Mouse (Mus musculus) MEL (cell line): ENCODE measurements around the gene Ptpn9. TPM values are rescaled to one million over a fixed set of nuclear protein-coding genes. Genes with fewer than 3 reads are reported as not detected.

Experiments used
- DNase-seq: peaks from one replicate; pipeline ENCODE4 v3.0.0; 2011; ENCODE audit warnings: low read depth, low spot score
- H3K27ac ChIP-seq: 2 replicates; pipeline ENCODE4 v1.5.1; 2012; ENCODE audit warnings: low read depth, mild to moderate bottlenecking, control low read depth, low read length, moderate library complexity; ENCODE audit not compliant: control insufficient read depth
- H3K27me3 ChIP-seq, 2 experiments: fragments of 150-350 bp in 1 of 2; sonication (generic) in 1 of 2; 2 replicates each; pipeline ENCODE4 v1.6.1; 2012; ENCODE audit warnings: low read length in 2 of 2, mild to moderate bottlenecking in 2 of 2, improper control_type of control experiment in 1 of 2, moderate library complexity in 1 of 2; ENCODE audit not compliant: insufficient read depth in 2 of 2, control insufficient read depth in 1 of 2
- H3K36me3 ChIP-seq, 2 experiments: 2 replicates each; pipeline ENCODE4 v1.6.1; 2012 to 2014; ENCODE audit warnings: low read length in 2 of 2, improper control_type of control experiment in 1 of 2, inconsistent platforms in 1 of 2, mild to moderate bottlenecking in 1 of 2; ENCODE audit not compliant: insufficient read depth in 2 of 2, control insufficient read depth in 1 of 2
- H3K4me1 ChIP-seq, 2 experiments: fragments of 150-350 bp in 1 of 2; sonication (generic) in 1 of 2; 2 replicates each; pipeline ENCODE4 v1.6.1; 2012; ENCODE audit warnings: low read length in 2 of 2, improper control_type of control experiment in 1 of 2, mild to moderate bottlenecking in 1 of 2; ENCODE audit not compliant: insufficient read depth in 2 of 2, control insufficient read depth in 1 of 2
- H3K4me3 ChIP-seq, 2 experiments: fragments of 150-350 bp in 1 of 2; sonication (generic) in 1 of 2; 2 replicates each; pipeline ENCODE4 v1.5.1; 2012; ENCODE audit warnings: low read depth in 2 of 2, low read length in 2 of 2, mild to moderate bottlenecking in 2 of 2, moderate library complexity in 2 of 2, control low read depth in 1 of 2, improper control_type of control experiment in 1 of 2; ENCODE audit not compliant: control insufficient read depth in 1 of 2, insufficient read depth in 1 of 2
- H3K79me2 ChIP-seq: 2 replicates; pipeline ENCODE4 v1.6.1; 2012; ENCODE audit warnings: mild to moderate bottlenecking, low read length, moderate library complexity; ENCODE audit not compliant: control insufficient read depth, poor library complexity, insufficient read depth
- H3K9ac ChIP-seq: 2 replicates; pipeline ENCODE4 v1.6.1; 2012; ENCODE audit warnings: low read depth, mild to moderate bottlenecking, control low read depth, low read length, moderate library complexity; ENCODE audit not compliant: control insufficient read depth, poor library complexity, severe bottlenecking
- H3K9me3 ChIP-seq: fragments of 150-350 bp; sonication (generic); replicated peaks from 2 replicates; pipeline ENCODE4 v1.6.1; 2012; ENCODE audit warnings: mild to moderate bottlenecking, low read length, improper control_type of control experiment, moderate library complexity; ENCODE audit not compliant: insufficient read depth
- BHLHE40 ChIP-seq: IDR thresholded peaks from 2 replicates; pipeline ENCODE4 v1.6.1; 2012; ENCODE audit warnings: low read depth, mild to moderate bottlenecking, inconsistent platforms, low read length, improper control_type of control experiment, borderline replicate concordance
- CHD1 ChIP-seq: IDR thresholded peaks from 2 replicates; pipeline ENCODE4 v1.6.1; 2012; ENCODE audit warnings: low read depth, mild to moderate bottlenecking, inconsistent platforms, low read length, improper control_type of control experiment
- CHD2 ChIP-seq: IDR thresholded peaks from 2 replicates; pipeline ENCODE4 v1.6.1; 2011; ENCODE audit warnings: low read length, improper control_type of control experiment
- CTCF ChIP-seq, 3 experiments: IDR thresholded peaks in 2 of 3; conservative IDR thresholded peaks in 1 of 3; 2 replicates each; pipeline ENCODE4 v1.5.1; 2011 to 2012; ENCODE audit warnings: low read length in 3 of 3, low read depth in 2 of 3, mild to moderate bottlenecking in 2 of 3, improper control_type of control experiment in 1 of 3, inconsistent platforms in 1 of 3, mixed read lengths in 1 of 3, moderate library complexity in 1 of 3; ENCODE audit not compliant: control insufficient read depth in 1 of 3, insufficient read depth in 1 of 3, poor library complexity in 1 of 3, severe bottlenecking in 1 of 3
- E2F4 ChIP-seq: IDR thresholded peaks from 2 replicates; pipeline ENCODE4 v1.6.1; 2011; ENCODE audit warnings: low read depth, low read length, improper control_type of control experiment, borderline replicate concordance
- ELF1 ChIP-seq: IDR thresholded peaks from 2 replicates; pipeline ENCODE4 v1.6.1; 2014; ENCODE audit warnings: low read depth, mild to moderate bottlenecking, inconsistent platforms, low read length, improper control_type of control experiment, moderate library complexity
- EP300 ChIP-seq, 2 experiments: IDR thresholded peaks; 2 replicates each; pipeline ENCODE4 v1.6.1; 2011; ENCODE audit warnings: improper control_type of control experiment in 2 of 2, low read length in 2 of 2, low read depth in 1 of 2, mild to moderate bottlenecking in 1 of 2
- ETS1 ChIP-seq: IDR thresholded peaks from 2 replicates; pipeline ENCODE4 v1.6.1; 2012; ENCODE audit warnings: low read depth, mild to moderate bottlenecking, inconsistent platforms, low read length, improper control_type of control experiment, moderate library complexity
- GABPA ChIP-seq: IDR thresholded peaks from 2 replicates; pipeline ENCODE4 v1.6.1; 2012; ENCODE audit warnings: low read depth, mild to moderate bottlenecking, inconsistent platforms, low read length, improper control_type of control experiment, moderate library complexity
- GATA1 ChIP-seq: IDR thresholded peaks from 2 replicates; pipeline ENCODE4 v1.6.1; 2011; ENCODE audit warnings: low read depth, low read length, improper control_type of control experiment
- JUND ChIP-seq: IDR thresholded peaks from 2 replicates; pipeline ENCODE4 v1.6.1; 2011; ENCODE audit warnings: low read depth, mild to moderate bottlenecking, improper control_type of control experiment, low read length
- MAFK ChIP-seq: IDR thresholded peaks from 2 replicates; pipeline ENCODE4 v1.6.1; 2011; ENCODE audit warnings: low read depth, mild to moderate bottlenecking, low read length, improper control_type of control experiment, borderline replicate concordance
- MAX ChIP-seq: IDR thresholded peaks from 2 replicates; pipeline ENCODE4 v1.6.1; 2011; ENCODE audit warnings: low read length, improper control_type of control experiment
- MAZ ChIP-seq: IDR thresholded peaks from 2 replicates; pipeline ENCODE4 v1.6.1; 2012; ENCODE audit warnings: low read depth, mild to moderate bottlenecking, inconsistent platforms, low read length, improper control_type of control experiment
- MEF2A ChIP-seq: IDR thresholded peaks from 2 replicates; pipeline ENCODE4 v1.6.1; 2014; ENCODE audit warnings: low read depth, mild to moderate bottlenecking, inconsistent platforms, low read length, improper control_type of control experiment; ENCODE audit not compliant: poor library complexity, insufficient replicate concordance, severe bottlenecking; ENCODE audit errors: extremely low read depth
- MXI1 ChIP-seq: IDR thresholded peaks from 2 replicates; pipeline ENCODE4 v1.6.1; 2011; ENCODE audit warnings: mild to moderate bottlenecking, low read depth, low read length, improper control_type of control experiment
- MYB ChIP-seq: IDR thresholded peaks from 2 replicates; pipeline ENCODE4 v1.6.1; 2011; ENCODE audit warnings: mild to moderate bottlenecking, low read depth, low read length, improper control_type of control experiment
- MYC ChIP-seq: IDR thresholded peaks from 2 replicates; pipeline ENCODE4 v1.6.1; 2011; ENCODE audit warnings: low read depth, mild to moderate bottlenecking, low read length, improper control_type of control experiment, moderate library complexity
- NELFE ChIP-seq: IDR thresholded peaks from 2 replicates; pipeline ENCODE4 v1.6.1; 2011; ENCODE audit warnings: low read depth, low read length, improper control_type of control experiment
- POLR2A ChIP-seq, 2 experiments: IDR thresholded peaks; 2 replicates each; pipeline ENCODE4 v1.6.1; 2011 to 2012; ENCODE audit warnings: low read length in 2 of 2, mild to moderate bottlenecking in 2 of 2, control low read depth in 1 of 2, improper control_type of control experiment in 1 of 2, low read depth in 1 of 2, moderate library complexity in 1 of 2; ENCODE audit not compliant: control insufficient read depth in 1 of 2, insufficient read depth in 1 of 2, poor library complexity in 1 of 2
- POLR2AphosphoS2 ChIP-seq: IDR thresholded peaks from 2 replicates; pipeline ENCODE4 v1.6.1; 2011; ENCODE audit warnings: low read length, improper control_type of control experiment
- POLR2AphosphoS5 ChIP-seq: IDR thresholded peaks from 2 replicates; pipeline ENCODE4 v1.6.1; 2012; ENCODE audit warnings: low read depth, borderline replicate concordance, mild to moderate bottlenecking, inconsistent platforms, low read length, moderate library complexity, mixed read lengths
- RAD21 ChIP-seq: IDR thresholded peaks from 2 replicates; pipeline ENCODE4 v1.6.1; 2011; ENCODE audit warnings: mild to moderate bottlenecking, low read depth, low read length, improper control_type of control experiment
- RCOR1 ChIP-seq: IDR thresholded peaks from 2 replicates; pipeline ENCODE4 v1.6.1; 2012; ENCODE audit warnings: low read depth, mild to moderate bottlenecking, inconsistent platforms, low read length, improper control_type of control experiment
- TAL1 ChIP-seq: IDR thresholded peaks from 2 replicates; pipeline ENCODE4 v1.6.1; 2012; ENCODE audit warnings: mild to moderate bottlenecking, inconsistent platforms, low read length, moderate library complexity, mixed read lengths
- TBP ChIP-seq: IDR thresholded peaks from 2 replicates; pipeline ENCODE4 v1.8.0; 2011; ENCODE audit warnings: low read depth, low read length, improper control_type of control experiment
- UBTF ChIP-seq: IDR thresholded peaks from 2 replicates; pipeline ENCODE4 v1.6.1; 2012; ENCODE audit warnings: low read depth, mild to moderate bottlenecking, inconsistent platforms, low read length, improper control_type of control experiment, moderate library complexity, borderline replicate concordance; ENCODE audit not compliant: insufficient read depth
- USF1 ChIP-seq: IDR thresholded peaks from 2 replicates; pipeline ENCODE4 v1.6.1; 2014; ENCODE audit warnings: low read depth, mild to moderate bottlenecking, inconsistent platforms, low read length, improper control_type of control experiment, moderate library complexity
- USF2 ChIP-seq, 2 experiments: IDR thresholded peaks; 2 replicates each; pipeline ENCODE4 v1.6.1; 2011 to 2012; ENCODE audit warnings: improper control_type of control experiment in 2 of 2, low read length in 2 of 2, borderline replicate concordance in 1 of 2, inconsistent platforms in 1 of 2, low read depth in 1 of 2, mild to moderate bottlenecking in 1 of 2; ENCODE audit not compliant: insufficient read depth in 1 of 2
- ZC3H11A ChIP-seq: IDR thresholded peaks from 2 replicates; pipeline ENCODE4 v1.6.1; 2012; ENCODE audit warnings: low read depth, mild to moderate bottlenecking, inconsistent platforms, low read length, improper control_type of control experiment
- ZKSCAN1 ChIP-seq: IDR thresholded peaks from 2 replicates; pipeline ENCODE4 v1.6.1; 2012; ENCODE audit warnings: low read depth, mild to moderate bottlenecking, inconsistent platforms, low read length, improper control_type of control experiment, moderate library complexity
- ZMIZ1 ChIP-seq: IDR thresholded peaks from 2 replicates; pipeline ENCODE4 v1.6.1; 2012; ENCODE audit warnings: low read depth, mild to moderate bottlenecking, inconsistent platforms, low read length, improper control_type of control experiment, moderate library complexity
- ZNF384 ChIP-seq: IDR thresholded peaks from 2 replicates; pipeline ENCODE4 v1.6.1; 2012; ENCODE audit warnings: low read depth, mild to moderate bottlenecking, inconsistent platforms, low read length, improper control_type of control experiment
- polyA plus RNA-seq, 2 experiments: library from polyadenylated mRNA; stranded (reverse) in 1 of 2; unstranded in 1 of 2; fragments of >175 nt in 1 of 2; fragments of >200 nt in 1 of 2; gene quantifications; 2 replicates each; pipeline versions ENCODE4 v1.2.1 to v1.2.4; 2012; ENCODE audit warnings: low replicate concordance in 2 of 2, low read depth in 1 of 2; ENCODE audit not compliant: insufficient read length in 2 of 2, insufficient read depth in 1 of 2, missing spikeins in 1 of 2
- total RNA-seq: library from RNA; depleted of rRNA; stranded (reverse); fragments of 300-350 nt; gene quantifications from 2 replicates; pipeline ENCODE4 v1.2.3, GENCODE M21; 2012; rRNA removed

Gene Ptpn9
- 10.6 and 12.0 TPM in 2 replicates for total RNA-seq
- 10 to 100 TPM in 1 of 2 experiments, not detected in 1; 24.3 TPM for polyA plus RNA-seq

- H3K9ac ChIP-seq: peak within 1 kb of the TSS; percentile 87
- peak within 1 kb of the TSS; percentile 81 to 99 for H3K4me3 ChIP-seq
- H3K79me2 ChIP-seq: peaks cover 18% of the 10 kb centered on the region
- H3K9me3 ChIP-seq: no peaks in the 10 kb centered on the region
- peak; percentile 76 for DNase-seq
- peak within 1 kb of the TSS; percentile 60 for H3K27ac ChIP-seq
- H3K36me3 ChIP-seq: peaks cover 0 to 11% of the 10 kb centered on the region in 2 experiments; a peak in 2 of 4 replicates
- peaks cover 8 to 10% of the 10 kb centered on the region in 2 experiments; a peak in 3 of 4 replicates for H3K4me1 ChIP-seq
- H3K27me3 ChIP-seq: no peaks in the 10 kb centered on the region
- TF ChIP-seq CHD1 (no peak), NELFE (peak; percentile 21), ZNF384 (no peak), GABPA (no peak), JUND (no peak), UBTF (peak; percentile 95; the same call in 1 of the 2 replicates), ETS1 (no peak), ZMIZ1 (no peak), CTCF (IDR thresholded peaks at IDR 0.05 in 2 of 3, conservative IDR thresholded peaks at IDR 0.05 in 1 of 3; ENCODE audit: control insufficient read depth in 1 of 3, insufficient read depth in 1 of 3, low read depth in 2 of 3, low read length in 3 of 3, poor library complexity in 1 of 3, severe bottlenecking in 1 of 3) (peak in 2 of 3 experiments; percentile 45 to 58; a peak in 4 of 6 replicates), ELF1 (0 out of 2 replicates have a peak, but pooled peaks have one; percentile 19), MEF2A (no peak), TAL1 (no peak), RCOR1 (peak; percentile 53), POLR2A (IDR thresholded peaks at IDR 0.05; ENCODE audit: control insufficient read depth in 1 of 2, insufficient read depth in 1 of 2, low read depth in 1 of 2, low read length in 2 of 2, poor library complexity in 1 of 2) (0 out of 4 replicates have a peak, but pooled peaks of 1 of the 2 experiments have one; percentile 33), BHLHE40 (0 out of 2 replicates have a peak, but pooled peaks have one; percentile 13), MAZ (peak; percentile 65; the same call in 1 of the 2 replicates), MYC (no peak), GATA1 (0 out of 2 replicates have a peak, but pooled peaks have one; percentile 2), ZC3H11A (no peak; the same call in 1 of the 2 replicates), ZKSCAN1 (no peak), EP300 (IDR thresholded peaks at IDR 0.05; ENCODE audit: low read depth in 1 of 2, low read length in 2 of 2) (0 out of 4 replicates have a peak, but pooled peaks of 1 of the 2 experiments have one; percentile 10), POLR2AphosphoS2 (no peak), TBP (0 out of 2 replicates have a peak, but pooled peaks have one; percentile 32), USF2 (IDR thresholded peaks at IDR 0.05; ENCODE audit: borderline replicate concordance in 1 of 2, insufficient read depth in 1 of 2, low read depth in 1 of 2, low read length in 2 of 2) (no peak), MXI1 (no peak), MAFK (no peak), POLR2AphosphoS5 (no peak), USF1 (no peak), MAX (no peak), RAD21 (no peak), E2F4 (no peak), MYB (no peak), CHD2 (peak; percentile 50; the same call in 1 of the 2 replicates)
Observed at GRCm38 (mm10) chr9:56994286-56995197, at the start of gene Ptpn9. Gene Ptpn9 (plus strand): TSS chr9:56994923.
